ENCODE assay signal across 7 mouse cellular contexts in genomic region chr4:147941045-147942020, GRCm38 (mm10). TPM values are rescaled to one million over a fixed set of nuclear protein-coding genes. Genes with fewer than 3 reads are reported as not detected.
DNase-seq lines count a peak whose midpoint lies in the region; ATAC-seq and TF ChIP-seq lines count a peak whose summit lies in the region.

No protein-coding gene starts in this region.

- H3K4me1 ChIP-seq in midbrain, embryonic 15.5 days: peaks cover 39% of the 10 kb centered on the region

- ATAC-seq in granulocyte monocyte progenitor cell, adult 5-6 weeks (replicated peaks; ENCODE audit: poor library complexity, severe bottlenecking): peak; percentile 10
- peak; percentile 64 for ATAC-seq in midbrain, embryonic 15.5 days (replicated peaks)

- TF ChIP-seq POLR2A in brain, embryonic 14.5 days (IDR thresholded peaks at IDR 0.05; ENCODE audit: borderline replicate concordance, extremely low read depth, insufficient read depth, insufficient read length, poor library complexity, severe bottlenecking): no peak

- peak overlapping the region; percentile 90 for H3K4me3 ChIP-seq in left cerebral cortex, adult 2 months
- peak overlapping the region; percentile 72 for H3K4me3 ChIP-seq in midbrain, embryonic 15.5 days

- H3K9me3 ChIP-seq in midbrain, embryonic 15.5 days: no peaks in the 10 kb centered on the region

- peaks cover 26% of the 10 kb centered on the region for H3K36me3 ChIP-seq in midbrain, embryonic 15.5 days (replicated peaks)

- H3K27me3 ChIP-seq in midbrain, embryonic 15.5 days (replicated peaks): no peaks in the 10 kb centered on the region

- peak overlapping the region; percentile 79 for H3K9ac ChIP-seq in midbrain, embryonic 15.5 days

- peak in 1 of 2 experiments; percentile 46 for DNase-seq in left cerebral cortex, adult 2 months (ENCODE audit: extremely low spot score in 1 of 2, low spot score in 2 of 2)
- DNase-seq in left cerebral cortex, adult 9 months (ENCODE audit: low spot score in 2 of 2): no peak
- peak; percentile 13 for DNase-seq in brain, embryonic 14.5 days (ENCODE audit: low read depth)
- DNase-seq in kidney, postnatal 4 days: peak; percentile 55 to 68
- peak; percentile 38 to 44 for DNase-seq in thymus, adult 18-20 months

- WGBS in midbrain, embryonic 15.5 days: 7% methylated on average over 80 of the region's 88 CpGs

- H3K27ac ChIP-seq in left cerebral cortex, adult 2 months: peak overlapping the region; percentile 40; the same call in 1 of the 2 replicates
- peak overlapping the region; percentile 77; the same call in 1 of the 2 replicates for H3K27ac ChIP-seq in midbrain, embryonic 15.5 days

- H3K4me2 ChIP-seq in midbrain, embryonic 15.5 days: peak overlapping the region; percentile 97

- no peak for TF ChIP-seq CTCF in left cerebral cortex, adult 2 months (IDR thresholded peaks at IDR 0.05)
- no peak for TF ChIP-seq CTCF in brain, embryonic 14.5 days (IDR thresholded peaks at IDR 0.05; ENCODE audit: borderline replicate concordance, extremely low read depth, insufficient read depth, insufficient read length)

- intact Hi-C loops in left cerebral cortex, adult 2 months (cut with DNase I): loop anchor here (2.0 kb wide), 1 partner anchor 37 kb away; the partner anchor contains the start of gene Mfn2

RNA-seq across cellular contexts. Expression of gene 2510039O18Rik, which starts 0.6 kb away (rescaled TPM):
- 10 to 100 TPM; 28.9 to 31.2 TPM for total RNA-seq in left cerebral cortex, adult 2 months (2021)
- polyA plus RNA-seq in brain, embryonic 14.5 days (2012; rRNA removed): 56.2 and 63.5 TPM in 2 replicates
- 28.6 and 32.6 TPM in 2 replicates for total RNA-seq in granulocyte monocyte progenitor cell, adult 5-6 weeks (2014; fragmentation: Nextera tagmentation)
- total RNA-seq in granulocyte monocyte progenitor cell, adult 5-6 weeks (2017): 33.6 and 45.4 TPM in 2 replicates
- polyA plus RNA-seq in midbrain, embryonic 15.5 days (2015; fragmentation: Nextera tagmentation; extraction: Ambion mirVana): 12.8 and 16.5 TPM in 2 replicates

RNA-seq across cellular contexts. Expression of gene Plod1, which starts 4.8 kb away (rescaled TPM):
- 10 to 100 TPM; 14.2 to 14.4 TPM for total RNA-seq in left cerebral cortex, adult 2 months (2021)
- 19.7 and 25.3 TPM in 2 replicates for polyA plus RNA-seq in brain, embryonic 14.5 days (2012; rRNA removed)
- total RNA-seq in granulocyte monocyte progenitor cell, adult 5-6 weeks (2014; fragmentation: Nextera tagmentation): 6.7 and 7.0 TPM in 2 replicates
- 9.0 and 9.1 TPM in 2 replicates for total RNA-seq in granulocyte monocyte progenitor cell, adult 5-6 weeks (2017)
- polyA plus RNA-seq in midbrain, embryonic 15.5 days (2015; fragmentation: Nextera tagmentation; extraction: Ambion mirVana): 20.2 and 22.7 TPM in 2 replicates

RNA-seq across cellular contexts. Expression of gene Mfn2, which starts 36.8 kb away (rescaled TPM):
- 100 to 1,000 TPM; 181 to 199 TPM for total RNA-seq in left cerebral cortex, adult 2 months (2021)
- polyA plus RNA-seq in brain, embryonic 14.5 days (2012; rRNA removed): 61.7 and 84.6 TPM in 2 replicates
- 34.4 and 38.9 TPM in 2 replicates for total RNA-seq in granulocyte monocyte progenitor cell, adult 5-6 weeks (2014; fragmentation: Nextera tagmentation)
- 30.2 and 32.6 TPM in 2 replicates for total RNA-seq in granulocyte monocyte progenitor cell, adult 5-6 weeks (2017)
- polyA plus RNA-seq in midbrain, embryonic 15.5 days (2015; fragmentation: Nextera tagmentation; extraction: Ambion mirVana): 101 and 104 TPM in 2 replicates

RNA-seq across cellular contexts. Expression of gene Nppb, which starts 44.3 kb away (rescaled TPM):
- not detected for total RNA-seq in left cerebral cortex, adult 2 months (2021)
- polyA plus RNA-seq in brain, embryonic 14.5 days (2012; rRNA removed): not detected in 2 replicates
- not detected in 2 replicates for total RNA-seq in granulocyte monocyte progenitor cell, adult 5-6 weeks (2014; fragmentation: Nextera tagmentation)
- not detected in 2 replicates for total RNA-seq in granulocyte monocyte progenitor cell, adult 5-6 weeks (2017)
- polyA plus RNA-seq in midbrain, embryonic 15.5 days (2015; fragmentation: Nextera tagmentation; extraction: Ambion mirVana): not detected in 2 replicates

RNA-seq across cellular contexts. Expression of gene Nppa, which starts 59.2 kb away (rescaled TPM):
- not detected for total RNA-seq in left cerebral cortex, adult 2 months (2021)
- polyA plus RNA-seq in brain, embryonic 14.5 days (2012; rRNA removed): 0.85 and 1.1 TPM in 2 replicates
- total RNA-seq in granulocyte monocyte progenitor cell, adult 5-6 weeks (2014; fragmentation: Nextera tagmentation): not detected in 2 replicates
- total RNA-seq in granulocyte monocyte progenitor cell, adult 5-6 weeks (2017): not detected in 2 replicates
- polyA plus RNA-seq in midbrain, embryonic 15.5 days (2015; fragmentation: Nextera tagmentation; extraction: Ambion mirVana): 3.6 and 6.4 TPM in 2 replicates

Comparison
In these comparisons a context has a peak if more than half of its experiments do, and no peak if none do; other contexts are left out.
1. DNase-seq: peak in brain, embryonic 14.5 days (single experiment), kidney, postnatal 4 days (2 of 2) and thymus, adult 18-20 months (2 of 2); none in left cerebral cortex, adult 9 months (0 of 2).
2. RNA of gene Mfn2, which starts 36.8 kb away (total RNA-seq): 181 to 199 TPM in left cerebral cortex, adult 2 months; 30.2 to 38.9 TPM in granulocyte monocyte progenitor cell, adult 5-6 weeks; every median in the first group is over 4 times any median in the second.